Mouse (Mus musculus) mouse embryonic stem cell (cell line): ENCODE results near the gene Tgfbr3.

Source experiments
- in situ Hi-C, 2 experiments: fragments of 300-500 bp; cut with MboI; formaldehyde crosslinking; loops; 1 replicate in 1 of 2; 3 replicates in 1 of 2; pipeline ENCODE4 v1.14.3; 2019 to 2020; ENCODE audit warnings: low sequenced_read_pairs in 2 of 2, low pct_unique_long_range_greater_than_20kb in 1 of 2, mixed read lengths in 1 of 2; ENCODE audit not compliant: unreplicated experiment in 1 of 2

Gene Tgfbr3

DNA sequence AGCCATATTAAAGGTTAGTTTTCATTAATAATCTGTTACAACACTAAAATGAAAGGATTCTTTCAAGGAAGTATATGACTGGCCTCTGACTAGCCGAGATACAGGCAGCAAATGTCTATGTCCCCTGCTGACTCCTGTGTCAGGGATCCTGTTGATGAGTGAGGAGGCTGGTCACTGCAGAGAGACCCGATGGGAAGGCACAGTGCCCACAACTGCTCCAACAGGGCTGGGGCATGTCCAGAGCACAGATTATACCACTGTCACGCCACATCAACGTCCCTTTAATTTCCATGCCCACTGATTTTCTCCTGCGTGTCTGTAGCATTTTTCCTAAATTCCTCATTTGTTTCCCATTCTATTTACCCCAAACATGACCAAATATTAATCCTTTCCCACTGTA, 146.0 kb downstream of the Tgfbr3 start:
- in situ Hi-C loops: no loop called here

DNA sequence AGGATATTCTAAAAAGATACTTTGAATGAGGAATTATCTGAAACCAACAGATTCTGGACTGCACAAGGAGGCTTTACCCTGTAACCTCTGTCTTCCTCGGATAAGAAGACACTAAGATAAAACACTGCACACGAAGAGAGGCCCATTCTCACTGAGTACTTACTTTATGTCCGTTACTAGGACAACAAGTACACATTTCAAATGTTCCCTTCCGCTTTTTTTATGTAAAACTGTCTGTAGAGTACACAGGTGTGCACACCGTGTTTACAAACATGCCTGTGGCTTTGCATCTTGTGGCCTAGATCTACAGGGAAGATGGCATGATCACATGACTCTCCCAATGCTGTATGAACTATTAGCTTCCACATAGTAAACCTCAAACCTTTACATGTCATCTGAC, 146.6 kb downstream of the Tgfbr3 start:
- in situ Hi-C loops: no loop called here

DNA sequence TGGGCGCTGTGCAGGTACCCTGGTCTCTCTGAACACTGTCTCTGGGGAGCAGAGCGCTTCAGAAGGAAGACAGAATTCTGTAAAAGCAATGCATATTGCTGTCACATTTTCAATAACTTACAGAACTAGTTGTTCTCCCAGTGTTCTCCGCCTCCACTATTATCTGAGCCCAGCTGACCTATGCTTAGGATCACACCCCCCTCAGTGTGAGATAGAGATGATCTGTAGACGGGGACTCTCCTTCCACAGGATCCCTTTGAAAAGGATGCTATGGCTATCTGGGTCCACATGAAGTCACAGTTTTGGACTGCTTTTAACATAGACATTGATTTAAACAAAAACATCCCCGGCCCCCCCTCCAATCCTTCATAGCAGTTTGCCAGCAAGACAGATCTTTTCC, 148.1 kb downstream of the Tgfbr3 start:
- in situ Hi-C loops: no loop called here

DNA sequence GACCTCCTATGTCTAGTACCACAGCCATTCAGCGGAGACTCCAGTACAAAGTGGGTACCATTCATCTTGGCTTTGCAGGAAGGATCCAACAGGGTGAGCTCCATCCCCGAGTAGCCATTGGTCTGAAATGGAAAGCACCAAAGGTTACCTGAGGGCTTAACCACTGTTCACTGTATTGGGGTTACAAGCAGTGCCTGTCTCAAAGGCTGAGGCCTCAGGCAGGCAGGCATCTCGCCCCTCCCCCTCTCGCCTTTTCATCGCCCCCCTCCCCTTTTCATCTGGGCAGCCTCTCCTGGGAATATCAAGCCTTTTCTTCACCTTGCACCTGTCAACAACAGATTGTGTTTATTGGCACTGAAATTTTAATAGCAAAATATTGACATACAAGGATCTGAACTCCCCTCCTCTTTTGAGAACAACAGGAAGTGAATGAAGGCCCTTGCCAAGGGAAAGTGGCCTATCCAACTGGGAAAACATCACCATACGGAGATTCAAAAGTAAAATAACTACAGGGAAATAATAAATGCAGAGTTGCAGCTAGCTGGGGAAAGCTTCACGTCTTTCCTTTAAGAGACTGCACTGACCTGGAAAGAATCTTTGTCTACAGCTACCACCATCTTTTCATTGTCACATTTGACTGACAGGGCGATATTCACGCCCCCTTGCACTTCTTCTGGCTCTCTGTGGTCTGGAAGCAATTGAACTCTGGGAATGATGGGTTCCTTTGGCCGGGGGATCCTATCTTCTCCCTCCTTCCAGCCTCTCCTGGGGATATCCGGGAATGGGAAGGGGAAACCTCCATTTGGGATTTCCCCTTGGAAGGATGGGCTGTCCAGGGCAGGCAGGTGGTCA, 149.4 kb downstream of the Tgfbr3 start:
- in situ Hi-C loops: no loop called here

DNA sequence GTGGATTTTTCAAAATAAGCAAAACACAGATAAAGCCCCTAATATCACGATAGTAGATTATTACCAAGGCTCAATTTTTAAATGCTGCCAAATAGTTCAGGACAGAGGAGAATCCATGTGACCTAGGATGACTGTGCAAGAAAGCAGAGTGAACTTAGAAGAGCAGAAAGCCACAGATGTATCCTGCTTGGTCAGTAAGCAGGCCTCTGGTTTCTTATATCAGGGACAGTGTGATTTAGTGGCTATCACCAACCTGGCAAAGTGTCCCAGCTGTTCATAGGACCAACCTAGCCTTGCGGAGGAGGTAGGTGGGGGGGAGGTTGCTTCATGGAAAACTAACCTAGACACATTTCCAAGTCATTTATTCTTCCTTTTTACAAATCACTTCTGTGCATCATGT, 156.1 kb downstream of the Tgfbr3 start:
- in situ Hi-C loops: no loop called here

DNA sequence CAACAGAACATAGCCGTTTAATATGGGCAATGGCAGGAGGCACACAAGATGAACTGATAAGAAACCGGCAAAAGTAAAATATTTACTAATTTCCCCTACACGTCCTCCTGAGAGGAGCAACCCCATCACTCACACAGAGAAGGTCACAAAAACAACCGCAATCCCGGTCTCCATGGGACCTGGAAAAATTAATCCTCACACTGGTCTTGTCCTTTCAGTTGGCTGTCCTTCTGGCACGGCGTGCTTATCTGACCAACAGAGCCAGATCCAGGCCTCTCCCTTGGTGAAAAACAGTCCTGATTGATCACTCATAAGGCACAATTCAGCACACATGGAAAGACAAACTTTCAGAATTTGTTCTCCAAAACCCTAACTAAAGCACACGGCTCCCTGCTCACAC, 157.2 kb downstream of the Tgfbr3 start:
- in situ Hi-C loops: no loop called here

DNA sequence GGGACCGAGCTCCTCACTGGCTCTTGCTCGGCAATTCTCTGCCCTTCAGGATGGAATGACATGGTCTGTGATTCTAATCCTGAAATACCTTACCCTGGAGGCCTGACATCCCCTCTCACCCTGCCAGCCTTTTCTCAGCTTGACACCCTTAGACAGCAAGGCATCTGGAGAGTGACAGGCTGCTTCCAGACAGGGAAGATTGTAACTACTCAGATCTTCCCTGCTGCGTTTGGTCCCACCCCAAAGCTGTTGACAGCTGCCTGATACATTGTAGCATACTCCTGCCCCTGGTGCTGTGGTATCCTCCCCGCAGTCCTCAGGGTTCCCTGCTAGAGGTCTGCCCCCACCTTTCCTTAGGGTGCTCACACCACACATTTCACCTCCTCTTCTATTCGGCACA, 160.1 kb downstream of the Tgfbr3 start:
- in situ Hi-C loops: no loop called here

DNA sequence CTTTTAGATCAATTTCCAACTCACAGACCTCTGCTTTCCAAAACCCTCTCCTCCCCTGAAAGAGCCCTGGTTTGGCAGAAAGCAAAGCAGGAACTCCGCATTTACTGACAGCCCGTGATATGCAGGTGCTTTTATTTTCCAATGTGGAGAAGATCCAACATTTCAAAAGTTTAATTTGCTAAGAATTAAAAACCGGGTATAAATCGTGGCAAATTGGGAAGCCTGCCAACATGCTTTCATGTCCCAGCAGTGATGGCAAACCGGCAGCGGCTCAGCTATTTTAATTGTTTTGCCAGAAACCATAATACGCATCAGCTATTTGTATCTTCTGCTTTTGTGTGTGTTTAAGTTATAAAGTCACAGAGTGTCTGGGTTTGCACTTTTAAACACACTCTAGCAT, 162.9 kb downstream of the Tgfbr3 start:
- in situ Hi-C loops: no loop called here

DNA sequence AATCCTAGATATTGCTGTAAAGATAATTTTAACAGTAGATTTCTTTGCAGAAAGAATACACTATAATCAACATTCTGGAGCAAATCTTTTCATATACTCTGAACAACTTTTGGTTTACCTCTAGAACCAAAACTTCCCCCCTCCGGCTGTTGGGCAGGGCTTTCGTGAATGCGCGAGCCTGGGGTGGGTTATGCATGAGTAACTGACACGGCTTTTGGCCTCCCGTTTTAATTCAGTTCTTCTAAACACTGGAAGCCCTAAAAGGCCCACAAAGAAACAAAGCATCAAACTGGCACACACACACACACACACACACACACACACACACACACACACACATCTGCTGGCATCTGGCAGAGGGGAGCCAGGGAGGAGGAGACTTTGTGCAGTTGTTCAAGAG, 164.3 kb downstream of the Tgfbr3 start:
- in situ Hi-C loops: no loop called here

DNA sequence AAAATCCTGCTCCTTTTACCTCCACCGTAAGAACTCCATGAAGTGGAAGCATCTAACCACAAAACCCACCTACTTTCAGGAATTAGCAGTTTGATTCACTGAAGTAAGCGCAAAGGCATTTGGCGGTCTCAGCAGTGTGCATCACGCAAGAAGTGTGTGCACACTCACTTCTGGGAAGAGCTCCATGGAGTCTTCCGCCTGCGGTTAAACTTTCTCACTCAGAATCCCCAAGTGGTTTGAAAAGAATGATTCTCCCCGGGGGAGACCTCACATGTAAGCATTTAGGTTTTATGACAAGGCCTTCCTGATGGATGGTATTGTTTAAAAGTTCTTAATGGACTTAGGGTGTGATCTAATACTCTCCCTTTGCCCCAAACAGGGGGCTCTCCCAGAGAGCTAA, 164.9 kb downstream of the Tgfbr3 start:
- in situ Hi-C loops: no loop called here

DNA sequence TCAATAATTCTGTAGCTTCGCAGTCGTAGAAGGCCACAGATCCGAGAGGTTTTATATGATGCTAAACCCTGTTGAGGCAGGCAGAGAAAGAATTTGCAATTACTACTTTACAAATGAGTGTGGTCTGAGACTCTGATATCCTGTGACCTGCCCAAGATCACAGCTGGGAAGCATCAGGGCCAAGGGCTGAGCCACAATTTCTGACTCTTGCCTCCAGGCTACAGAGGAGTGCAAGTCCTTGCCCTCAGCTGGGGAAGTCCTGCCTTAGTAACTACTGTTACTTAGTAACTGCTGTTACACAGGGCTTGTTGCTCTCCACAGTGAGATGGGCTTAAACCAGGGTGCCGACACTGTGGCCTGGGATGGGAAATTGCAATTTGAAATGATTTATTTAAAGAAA, 166.8 kb downstream of the Tgfbr3 start:
- in situ Hi-C loops: no loop called here

DNA sequence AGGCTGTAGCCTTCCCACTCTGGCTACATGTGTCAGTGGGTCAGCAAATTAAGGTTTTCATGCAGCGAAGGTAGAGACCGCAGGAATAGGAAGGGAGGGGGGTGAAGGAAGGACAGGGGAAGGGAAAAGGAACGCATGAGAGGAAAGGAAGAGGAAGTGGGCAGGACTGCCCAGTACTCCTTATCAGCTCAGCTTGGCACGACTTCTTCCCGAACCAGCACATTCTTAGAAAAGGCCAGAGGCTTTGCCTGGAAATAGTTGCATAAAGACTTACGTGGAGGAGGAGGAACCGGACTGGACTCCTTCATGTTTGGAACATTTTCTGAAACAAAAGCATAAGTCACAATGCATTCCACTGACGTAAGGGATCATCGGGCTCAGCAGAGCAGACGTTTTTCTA, 168.3 kb downstream of the Tgfbr3 start:
- in situ Hi-C loops: no loop called here

DNA sequence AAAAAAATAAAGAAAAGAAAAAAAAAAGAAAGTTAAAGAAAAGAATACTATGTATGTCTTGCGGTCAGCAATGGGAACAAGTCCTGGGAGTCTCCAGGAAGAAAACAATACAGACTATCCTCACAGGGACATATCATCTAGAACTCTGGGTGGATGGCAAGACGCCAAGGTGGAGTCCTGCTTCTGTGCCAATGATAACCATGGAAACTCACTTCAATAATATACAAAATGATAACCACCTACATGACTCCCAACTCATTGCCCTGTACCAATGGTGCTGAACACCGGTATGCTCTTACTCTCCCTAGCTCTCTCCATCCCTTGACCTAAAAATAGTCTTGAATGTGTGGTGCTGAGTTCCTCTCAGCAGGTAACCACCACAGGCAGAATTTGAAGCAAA, 168.8 kb downstream of the Tgfbr3 start:
- in situ Hi-C loops: no loop called here

DNA sequence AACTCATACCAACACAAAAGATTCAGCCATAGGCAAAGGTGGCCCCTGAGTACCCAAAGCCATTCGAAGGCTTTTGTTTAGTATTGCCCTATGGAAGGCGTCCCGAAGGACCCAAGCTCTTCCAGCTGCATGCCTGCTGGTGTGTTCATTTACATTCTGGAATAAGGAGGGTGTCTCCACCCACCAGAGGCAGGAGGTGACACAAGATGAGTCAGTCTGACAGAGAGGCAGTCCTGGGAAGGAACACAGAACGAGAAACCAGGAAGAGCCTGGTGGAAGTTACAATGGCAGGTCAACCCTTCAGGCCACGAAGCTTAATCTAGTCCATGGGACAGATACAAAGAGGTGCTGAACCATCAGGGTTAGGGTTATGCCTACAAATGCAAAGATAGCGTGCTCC, 169.5 kb downstream of the Tgfbr3 start:
- in situ Hi-C loops: no loop called here

DNA sequence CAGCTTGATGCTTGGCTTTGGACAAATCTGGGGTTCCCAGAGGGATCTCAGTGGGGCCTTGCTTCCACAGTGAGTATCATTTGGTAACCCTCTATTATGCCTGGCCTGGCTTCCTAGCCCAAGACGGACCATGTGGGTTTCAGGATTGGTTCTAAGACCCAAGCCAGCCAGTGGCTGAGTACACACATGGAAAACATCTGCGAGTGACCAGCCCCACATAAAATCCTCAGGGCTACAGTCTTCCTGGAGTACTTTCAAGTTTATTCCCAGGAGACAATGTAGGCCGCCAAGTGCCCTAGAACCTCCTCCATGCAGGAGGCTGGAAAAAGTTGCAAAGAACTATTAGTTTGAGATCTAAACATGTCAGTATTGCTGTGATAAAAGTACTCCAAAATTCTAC, 172.6 kb downstream of the Tgfbr3 start:
- in situ Hi-C loops: no loop called here

DNA sequence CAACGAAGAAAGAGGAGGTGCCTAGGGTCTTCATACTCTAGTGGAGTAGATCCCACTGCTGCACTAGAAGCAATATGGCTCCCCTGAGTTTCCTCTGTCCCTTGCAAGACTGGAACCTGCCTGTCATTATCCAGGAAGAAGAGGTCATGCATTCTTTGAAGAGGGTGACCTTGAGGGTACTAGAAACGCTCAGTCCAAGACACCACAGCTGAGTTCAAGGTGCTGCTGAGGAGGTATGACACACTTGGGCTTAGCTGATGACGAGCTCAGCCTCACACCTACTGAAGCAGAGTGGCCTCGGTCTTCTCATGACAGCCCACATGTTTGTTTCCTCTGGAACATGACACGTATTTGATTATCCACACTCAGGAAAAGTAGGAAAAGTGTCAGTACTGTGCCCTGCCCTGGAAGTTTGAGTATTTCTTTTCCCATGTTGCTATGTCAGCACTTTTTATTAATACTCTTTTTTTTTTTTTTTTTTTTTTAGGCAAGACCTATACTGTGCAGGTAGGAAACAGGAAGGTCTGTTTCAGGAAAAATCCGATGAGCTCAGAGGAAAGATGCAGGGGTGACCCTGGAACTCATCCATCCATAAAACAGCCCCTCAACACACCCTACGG, 176.7 kb downstream of the Tgfbr3 start:
- in situ Hi-C loops: no loop called here

DNA sequence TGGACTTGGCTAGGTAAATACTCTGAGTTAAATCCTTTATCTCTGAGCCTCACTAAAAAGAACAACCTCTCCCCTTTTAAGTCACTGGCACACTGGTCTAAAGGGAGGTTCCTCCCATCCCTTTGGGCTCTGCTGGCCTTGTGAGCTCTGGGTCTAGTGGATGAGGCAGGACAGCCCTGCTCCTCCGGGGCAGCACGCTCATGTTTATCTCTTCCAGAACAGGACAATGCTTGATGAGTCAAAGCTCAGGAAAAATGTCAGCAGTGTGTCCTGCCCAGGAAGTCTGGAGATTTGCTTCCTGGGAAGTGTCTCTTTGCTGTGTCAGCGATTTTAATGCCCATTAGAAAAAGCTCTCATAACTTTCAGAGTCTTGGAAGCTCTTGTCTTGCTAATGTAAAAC, 177.6 kb downstream of the Tgfbr3 start:
- in situ Hi-C loops: no loop called here

DNA sequence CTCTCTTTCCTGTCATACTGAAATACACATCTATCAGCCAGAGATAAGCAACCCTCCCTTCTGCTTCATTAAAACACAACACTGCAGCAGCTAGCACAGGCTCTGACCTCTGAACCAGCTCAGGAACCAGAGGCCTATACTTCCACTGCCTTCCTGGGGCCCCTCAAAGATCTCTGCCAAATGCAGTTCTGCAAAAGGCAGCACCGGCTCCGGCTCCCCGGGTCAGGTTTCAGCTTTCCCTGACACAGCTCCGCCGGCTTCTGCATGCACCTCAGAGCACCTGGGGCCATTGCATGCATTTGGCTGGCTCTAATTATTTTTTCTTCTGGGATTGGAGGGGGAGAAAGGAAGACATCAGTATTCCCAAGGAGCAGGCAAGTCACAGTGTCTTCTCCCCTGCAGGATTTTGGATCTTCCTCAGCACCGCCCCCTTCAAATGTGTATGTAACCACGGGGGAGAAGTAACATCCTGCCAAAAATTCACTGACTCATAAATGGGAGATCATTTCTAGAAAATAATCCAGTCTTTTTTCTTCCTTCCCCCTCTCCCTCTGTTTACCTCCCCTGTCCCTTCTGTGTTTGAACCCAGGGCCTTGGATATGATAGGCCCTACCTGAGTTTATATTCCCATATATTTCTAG, 178.4 kb downstream of the Tgfbr3 start:
- in situ Hi-C loops: no loop called here

DNA sequence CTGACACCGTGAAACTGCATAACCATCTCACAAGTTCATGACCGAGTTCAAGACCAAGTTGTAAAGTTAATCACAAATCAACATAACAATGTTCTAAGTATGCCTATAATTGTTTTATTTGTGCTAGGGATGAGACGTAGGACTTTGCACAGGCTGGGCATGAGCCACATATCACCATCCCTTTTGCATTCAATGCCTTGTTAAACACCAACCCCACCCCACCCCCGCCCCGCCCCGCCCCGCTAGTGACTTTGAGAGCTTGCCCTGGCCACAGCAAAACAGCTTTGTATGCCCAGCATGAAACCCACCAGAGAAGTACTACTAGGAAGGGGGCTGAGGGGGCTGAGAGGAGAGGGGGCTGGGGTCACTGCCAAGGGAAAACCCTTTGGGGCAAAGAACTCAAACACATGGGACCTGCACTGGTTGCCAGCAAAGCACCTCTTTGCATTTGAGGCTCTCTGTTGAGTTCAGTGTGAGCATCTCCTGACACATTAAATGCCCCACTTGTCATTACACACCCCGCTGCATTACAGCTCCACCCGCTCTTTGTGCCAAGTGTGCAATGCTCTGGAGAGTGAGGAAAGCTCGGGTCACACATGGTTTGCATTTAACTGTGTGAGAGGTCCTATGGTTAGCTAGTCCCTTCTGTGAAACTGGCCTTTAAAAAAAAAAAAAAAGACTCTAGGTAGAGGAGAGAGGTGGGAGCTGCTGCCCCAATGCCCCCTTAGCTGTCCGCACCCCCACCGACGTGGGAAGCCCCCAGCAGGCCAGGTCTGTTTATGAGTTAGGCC, 179.1 kb downstream of the Tgfbr3 start:
- in situ Hi-C loops: no loop called here
